Mouse (Mus musculus) embryonic facial prominence, embryonic 13.5 days (tissue): ENCODE results near the gene G3bp2. TPM values are rescaled to one million over a fixed set of nuclear protein-coding genes. Genes with fewer than 3 reads are reported as not detected.

Source experiments
- ATAC-seq: fragments of 200-750 bp; cut with Nextera tagmentation; 2 replicates; pipeline ENCODE4 v1.8.0; 2017; ENCODE audit warnings: low read depth; ENCODE audit not compliant: insufficient number of reproducible peaks, insufficient read depth, low FRiP score, low TSS enrichment
- H3K27ac ChIP-seq: fragments of 300-500 bp; sonication (generic); 2 replicates; pipeline ENCODE4 v1.5.1; 2015; ENCODE audit warnings: moderate library complexity, mild to moderate bottlenecking, inconsistent platforms
- H3K27me3 ChIP-seq: fragments of 300-500 bp; sonication (generic); 2 replicates; pipeline ENCODE4 v1.6.1; 2015; ENCODE audit warnings: mild to moderate bottlenecking, inconsistent platforms
- H3K36me3 ChIP-seq: fragments of 300-500 bp; sonication (generic); 2 replicates; pipeline ENCODE4 v1.6.1; 2015; ENCODE audit warnings: mild to moderate bottlenecking, inconsistent platforms
- H3K4me1 ChIP-seq: fragments of 300-500 bp; sonication (generic); 2 replicates; pipeline ENCODE4 v1.6.1; 2015; ENCODE audit warnings: inconsistent platforms
- H3K4me2 ChIP-seq: fragments of 300-500 bp; sonication (generic); 2 replicates; pipeline ENCODE4 v1.6.1; 2015; ENCODE audit warnings: moderate library complexity, mild to moderate bottlenecking, inconsistent platforms
- H3K4me3 ChIP-seq: fragments of 300-500 bp; sonication (generic); 2 replicates; pipeline ENCODE4 v1.5.1; 2015; ENCODE audit warnings: mild to moderate bottlenecking, inconsistent platforms
- H3K9ac ChIP-seq: fragments of 300-500 bp; sonication (generic); 2 replicates; pipeline ENCODE4 v1.6.1; 2015; ENCODE audit warnings: mild to moderate bottlenecking, inconsistent platforms
- H3K9me3 ChIP-seq: fragments of 300-500 bp; sonication (generic); 2 replicates; pipeline ENCODE4 v1.6.1; 2016; ENCODE audit warnings: inconsistent platforms
- WGBS: fragments of 180-500 bp; shearing (Covaris S2); methylation state at CpG from one replicate; pipeline ENCODE4 v1.1.7; 2015; ENCODE audit warnings: mixed read lengths; 5-methylcytosine and 5-hydroxymethylcytosine counted together
- polyA plus RNA-seq: library from polyadenylated mRNA; unstranded; fragments of >200 nt; fragmentation: Nextera tagmentation; extraction: Ambion mirVana; gene quantifications from 2 replicates; pipeline ENCODE4 v1.2.1, GENCODE M21; 2015

G3bp2 gene
- polyA plus RNA-seq, 1 experiment from 2014 or later = 213 TPM

GRCm38 (mm10) chr5:92003011-92003410 lies 80.5 kb downstream of the G3bp2 start:
- Histone ChIP-seq H3K4me2 (no peak overlapping the region), H3K4me1 (no peaks in the 10 kb centered on the region), H3K9ac (no peak overlapping the region), H3K4me3 (no peak overlapping the region), H3K27me3 (no peaks in the 10 kb centered on the region), H3K36me3 (no peaks in the 10 kb centered on the region), H3K9me3 (no peaks in the 10 kb centered on the region), H3K27ac (no peak overlapping the region)
- ATAC-seq = no peak
- WGBS = 60% methylated on average over 2 of the region's 2 CpGs

Other genes with a start within 250 kb of the G3bp2 start
- 81.5 and 89.2 TPM in 2 replicates for gene Rchy1, start 120.7 kb downstream of the G3bp2 start, polyA plus RNA-seq
- gene Odaph, start 96.2 kb downstream of the G3bp2 start, polyA plus RNA-seq = not detected in 2 replicates
- gene Cdkl2, start 39.8 kb downstream of the G3bp2 start, polyA plus RNA-seq = 1.3 and 1.4 TPM in 2 replicates
- 45.4 and 47.0 TPM in 2 replicates for gene Uso1, start 54.2 kb upstream of the G3bp2 start, polyA plus RNA-seq
- gene U90926, start 131.7 kb upstream of the G3bp2 start, polyA plus RNA-seq = not detected in 2 replicates
- 0.39 TPM in 1 of 2 replicates, not detected in the other for gene Ppef2, start 172.6 kb upstream of the G3bp2 start, polyA plus RNA-seq
- gene Naaa, start 194.5 kb upstream of the G3bp2 start, polyA plus RNA-seq = 8.7 and 10.2 TPM in 2 replicates
- 41.0 and 44.8 TPM in 2 replicates for gene Sdad1, start 226.8 kb upstream of the G3bp2 start, polyA plus RNA-seq
- not detected in 2 replicates for gene Cxcl9, start 244.4 kb upstream of the G3bp2 start, polyA plus RNA-seq
- gene Art3, start 248.1 kb upstream of the G3bp2 start, polyA plus RNA-seq = 2.4 and 2.5 TPM in 2 replicates